Mouse (Mus musculus) midbrain, embryonic 15.5 days (tissue): ENCODE data around the gene Lmln. TPM values are rescaled to one million over a fixed set of nuclear protein-coding genes. Genes with fewer than 3 reads are reported as not detected.

ENCODE experiments used
- ATAC-seq: fragments of 200-750 bp; cut with Nextera tagmentation; replicated peaks from 2 replicates; pipeline ENCODE4 v1.8.0; 2017; ENCODE audit warnings: moderate TSS enrichment
- H3K27ac ChIP-seq: fragments of 300-500 bp; sonication (generic); 2 replicates; pipeline ENCODE4 v1.5.1; 2015; ENCODE audit warnings: mild to moderate bottlenecking, inconsistent platforms
- H3K27me3 ChIP-seq: fragments of 300-500 bp; sonication (generic); replicated peaks from 2 replicates; pipeline ENCODE4 v1.6.1; 2015; ENCODE audit warnings: inconsistent platforms
- H3K36me3 ChIP-seq: fragments of 300-500 bp; sonication (generic); replicated peaks from 2 replicates; pipeline ENCODE4 v1.6.1; 2015; ENCODE audit warnings: inconsistent platforms
- H3K4me1 ChIP-seq: fragments of 300-500 bp; sonication (generic); 2 replicates; pipeline ENCODE4 v1.6.1; 2015; ENCODE audit warnings: inconsistent platforms
- H3K4me2 ChIP-seq: fragments of 300-500 bp; sonication (generic); 2 replicates; pipeline ENCODE4 v1.6.1; 2015; ENCODE audit warnings: inconsistent platforms, mild to moderate bottlenecking, moderate library complexity
- H3K4me3 ChIP-seq: fragments of 300-500 bp; sonication (generic); 2 replicates; pipeline ENCODE4 v1.5.1; 2015; ENCODE audit warnings: mild to moderate bottlenecking, inconsistent platforms
- H3K9ac ChIP-seq: fragments of 300-500 bp; sonication (generic); 2 replicates; pipeline ENCODE4 v1.6.1; 2015; ENCODE audit warnings: mild to moderate bottlenecking, inconsistent platforms
- H3K9me3 ChIP-seq: fragments of 300-500 bp; sonication (generic); 2 replicates; pipeline ENCODE4 v1.6.1; 2016; ENCODE audit warnings: inconsistent platforms
- WGBS: fragments of 180-500 bp; shearing (Covaris S2); methylation state at CpG from one replicate; pipeline ENCODE4 v1.1.7; 2015; ENCODE audit warnings: mixed read lengths; 5-methylcytosine and 5-hydroxymethylcytosine counted together
- polyA plus RNA-seq: library from polyadenylated mRNA; unstranded; fragments of >200 nt; fragmentation: Nextera tagmentation; extraction: Ambion mirVana; gene quantifications from 2 replicates; pipeline ENCODE4 v1.2.1, GENCODE M21; 2015

The Lmln gene
- 5.1 and 6.6 TPM in 2 replicates for polyA plus RNA-seq

GRCm38 (mm10) chr16:33062024-33062681 lies at the start of gene Lmln:
Gene Lmln (plus strand): TSS chr16:33062521.
- Histone ChIP-seq H3K9me3 (no peaks in the 10 kb centered on the region), H3K27ac (peak within 1 kb of the TSS; percentile 81), H3K4me1 (peaks cover 45% of the 10 kb centered on the region), H3K27me3 (no peaks in the 10 kb centered on the region), H3K9ac (peak within 1 kb of the TSS; percentile 75), H3K4me2 (peak within 1 kb of the TSS; percentile 74), H3K36me3 (peaks cover 11% of the 10 kb centered on the region), H3K4me3 (peak within 1 kb of the TSS; percentile 66)
- peak; percentile 98 for ATAC-seq
- under 1% methylated on average over 62 of the region's 64 CpGs for WGBS

- Histone ChIP-seq H3K27ac (no peak overlapping the region), H3K9ac (no peak overlapping the region), H3K4me3 (no peak overlapping the region), H3K9me3 (no peaks in the 10 kb centered on the region), H3K4me1 (no peaks in the 10 kb centered on the region), H3K36me3 (peaks cover 27% of the 10 kb centered on the region), H3K27me3 (no peaks in the 10 kb centered on the region), H3K4me2 (no peak overlapping the region)
- 93% methylated on average over 5 of the region's 5 CpGs for WGBS
- no peak for ATAC-seq
Observed at GRCm38 (mm10) chr16:33013801-33014200, 48.5 kb upstream of the Lmln start.

- H3K4me3 ChIP-seq, result no peak overlapping the region
- no peaks in the 10 kb centered on the region for H3K27me3 ChIP-seq
- no peaks in the 10 kb centered on the region for H3K9me3 ChIP-seq
- 90% methylated on average over 1 of the region's 1 CpGs for WGBS
- peaks cover 21% of the 10 kb centered on the region for H3K36me3 ChIP-seq
- no peak overlapping the region for H3K9ac ChIP-seq
- ATAC-seq, result no peak
- no peak overlapping the region for H3K27ac ChIP-seq
- no peaks in the 10 kb centered on the region for H3K4me1 ChIP-seq
- H3K4me2 ChIP-seq, result no peak overlapping the region
Observed at GRCm38 (mm10) chr16:33014921-33015320, 47.4 kb upstream of the Lmln start.

- Histone ChIP-seq H3K9me3 (no peaks in the 10 kb centered on the region), H3K4me2 (no peak overlapping the region), H3K4me3 (no peak overlapping the region), H3K27ac (no peak overlapping the region), H3K36me3 (peaks cover 16% of the 10 kb centered on the region; the same call in 1 of the 2 replicates), H3K4me1 (no peaks in the 10 kb centered on the region), H3K27me3 (no peaks in the 10 kb centered on the region), H3K9ac (no peak overlapping the region)
- ATAC-seq, result no peak
- WGBS, result 92% methylated on average over 3 of the region's 3 CpGs
Observed at GRCm38 (mm10) chr16:33015396-33015907, 46.9 kb upstream of the Lmln start.

GRCm38 (mm10) chr16:33015986-33016385 lies 46.3 kb upstream of the Lmln start:
- no peak overlapping the region for H3K4me3 ChIP-seq
- no peak overlapping the region for H3K9ac ChIP-seq
- ATAC-seq, result no peak
- no peaks in the 10 kb centered on the region for H3K9me3 ChIP-seq
- no peaks in the 10 kb centered on the region for H3K4me1 ChIP-seq
- no peak overlapping the region for H3K27ac ChIP-seq
- no peak overlapping the region for H3K4me2 ChIP-seq
- H3K36me3 ChIP-seq, result peaks cover 16% of the 10 kb centered on the region; the same call in 1 of the 2 replicates
- H3K27me3 ChIP-seq, result no peaks in the 10 kb centered on the region
- WGBS, result 98% methylated on average over 2 of the region's 2 CpGs

- WGBS, result 93% methylated on average over 5 of the region's 5 CpGs
- H3K9ac ChIP-seq, result no peak overlapping the region
- H3K9me3 ChIP-seq, result no peaks in the 10 kb centered on the region
- no peak overlapping the region for H3K4me2 ChIP-seq
- peaks cover 13% of the 10 kb centered on the region; the same call in 1 of the 2 replicates for H3K36me3 ChIP-seq
- no peaks in the 10 kb centered on the region for H3K27me3 ChIP-seq
- no peaks in the 10 kb centered on the region for H3K4me1 ChIP-seq
- no peak for ATAC-seq
- H3K4me3 ChIP-seq, result no peak overlapping the region
- no peak overlapping the region for H3K27ac ChIP-seq
Observed at GRCm38 (mm10) chr16:33017677-33018349, 44.5 kb upstream of the Lmln start.

- H3K27ac ChIP-seq, result no peak overlapping the region
- no peak overlapping the region for H3K9ac ChIP-seq
- WGBS, result 77% methylated on average over 21 of the region's 21 CpGs
- H3K9me3 ChIP-seq, result no peaks in the 10 kb centered on the region
- no peak for ATAC-seq
- no peak overlapping the region for H3K4me2 ChIP-seq
- H3K36me3 ChIP-seq, result 0 out of 2 replicates have a peak, but pooled peaks cover 3% of the 10 kb centered on the region
- H3K27me3 ChIP-seq, result no peaks in the 10 kb centered on the region
- H3K4me3 ChIP-seq, result no peak overlapping the region
- no peaks in the 10 kb centered on the region for H3K4me1 ChIP-seq
Observed at GRCm38 (mm10) chr16:33019117-33019770, 43.1 kb upstream of the Lmln start.

- no peaks in the 10 kb centered on the region for H3K36me3 ChIP-seq
- 78% methylated on average over 3 of the region's 3 CpGs for WGBS
Observed at GRCm38 (mm10) chr16:33021381-33021780, 40.9 kb upstream of the Lmln start.

GRCm38 (mm10) chr16:33023750-33024149 lies 38.6 kb upstream of the Lmln start:
- H3K4me1 ChIP-seq, result no peaks in the 10 kb centered on the region
- no peak overlapping the region for H3K27ac ChIP-seq
- no peak overlapping the region for H3K4me3 ChIP-seq
- WGBS, result 6% methylated on average over 4 of the region's 4 CpGs
- no peaks in the 10 kb centered on the region for H3K27me3 ChIP-seq
- no peak overlapping the region for H3K9ac ChIP-seq
- H3K36me3 ChIP-seq, result no peaks in the 10 kb centered on the region
- H3K4me2 ChIP-seq, result no peak overlapping the region
- H3K9me3 ChIP-seq, result no peaks in the 10 kb centered on the region
- no peak for ATAC-seq

More at GRCm38 (mm10) chr16:33021381-33021780, 40.9 kb upstream of the Lmln start:
- Histone ChIP-seq H3K4me3 (no peak overlapping the region), H3K27me3 (no peaks in the 10 kb centered on the region), H3K4me2 (no peak overlapping the region), H3K9me3 (no peaks in the 10 kb centered on the region), H3K27ac (no peak overlapping the region), H3K9ac (no peak overlapping the region), H3K4me1 (no peaks in the 10 kb centered on the region)
- ATAC-seq, result no peak

GRCm38 (mm10) chr16:33024456-33025104 lies 37.7 kb upstream of the Lmln start:
- WGBS, result 70% methylated on average over 8 of the region's 8 CpGs

GRCm38 (mm10) chr16:33026357-33026756 lies 36.0 kb upstream of the Lmln start:
- Histone ChIP-seq H3K27me3 (no peaks in the 10 kb centered on the region), H3K4me2 (no peak overlapping the region), H3K4me1 (no peaks in the 10 kb centered on the region), H3K4me3 (no peak overlapping the region), H3K9ac (no peak overlapping the region), H3K36me3 (no peaks in the 10 kb centered on the region), H3K27ac (no peak overlapping the region), H3K9me3 (no peaks in the 10 kb centered on the region)
- ATAC-seq, result no peak
- 90% methylated on average over 7 of the region's 7 CpGs for WGBS

More at GRCm38 (mm10) chr16:33024456-33025104, 37.7 kb upstream of the Lmln start:
- Histone ChIP-seq H3K4me3 (no peak overlapping the region), H3K4me1 (no peaks in the 10 kb centered on the region), H3K9me3 (no peaks in the 10 kb centered on the region), H3K36me3 (no peaks in the 10 kb centered on the region), H3K27ac (no peak overlapping the region), H3K4me2 (no peak overlapping the region), H3K9ac (no peak overlapping the region), H3K27me3 (no peaks in the 10 kb centered on the region)
- no peak for ATAC-seq

- WGBS, result 90% methylated on average over 4 of the region's 4 CpGs
- no peaks in the 10 kb centered on the region for H3K36me3 ChIP-seq
Observed at GRCm38 (mm10) chr16:33036006-33036405, 26.3 kb upstream of the Lmln start.

More at GRCm38 (mm10) chr16:33036006-33036405, 26.3 kb upstream of the Lmln start:
- Histone ChIP-seq H3K4me1 (no peaks in the 10 kb centered on the region), H3K27me3 (no peaks in the 10 kb centered on the region), H3K4me3 (no peak overlapping the region), H3K27ac (no peak overlapping the region), H3K9ac (no peak overlapping the region), H3K9me3 (no peaks in the 10 kb centered on the region), H3K4me2 (no peak overlapping the region)
- ATAC-seq, result no peak
